Mouse (Mus musculus) Patski (cell line): ENCODE measurements around the gene Sf3b2. TPM values are rescaled to one million over a fixed set of nuclear protein-coding genes. Genes with fewer than 3 reads are reported as not detected.

Experiments
- ATAC-seq: fragments of 100-300 bp; one replicate; pipeline ENCODE4 v1.8.0; 2021
- CTCF ChIA-PET: fragments of 350-600 bp; sonication (Branson Sonifier 250); formaldehyde crosslinking; loops from one replicate; lab custom pipeline; 2022; ENCODE audit warnings: inconsistent platforms; lab: Charles Lee
- POLR2A ChIA-PET: fragments of 350-600 bp; sonication (Branson Sonifier 250); formaldehyde crosslinking; loops from one replicate; lab custom pipeline; 2022; ENCODE audit warnings: antibody characterized with exemption, inconsistent platforms; lab: Charles Lee
- DNase-seq: peaks from one replicate; pipeline ENCODE4 v3.0.0-alpha.2; 2011; ENCODE audit warnings: low read depth, low spot score
- H3K27me3 ChIP-seq: fragments of 371-371 bp; one replicate; pipeline ENCODE4 v1.5.1; 2021
- CTCF ChIP-seq: fragments of 100-300 bp; IDR thresholded peaks from one replicate; pipeline ENCODE4 v1.5.1; 2021
- in situ Hi-C: fragments of 300-500 bp; cut with MboI; formaldehyde crosslinking; loops from 3 replicates; pipeline ENCODE4 v1.11.1; 2018; ENCODE audit warnings: low pct_unique_long_range_greater_than_20kb, mixed read lengths
- polyA plus RNA-seq: library from polyadenylated mRNA; unstranded; gene quantifications from one replicate; pipeline ENCODE4 v1.2.3, GENCODE M21; 2021

Gene Sf3b2
- polyA plus RNA-seq, 1 experiment from 2014 or later, result 255 TPM

DNA sequence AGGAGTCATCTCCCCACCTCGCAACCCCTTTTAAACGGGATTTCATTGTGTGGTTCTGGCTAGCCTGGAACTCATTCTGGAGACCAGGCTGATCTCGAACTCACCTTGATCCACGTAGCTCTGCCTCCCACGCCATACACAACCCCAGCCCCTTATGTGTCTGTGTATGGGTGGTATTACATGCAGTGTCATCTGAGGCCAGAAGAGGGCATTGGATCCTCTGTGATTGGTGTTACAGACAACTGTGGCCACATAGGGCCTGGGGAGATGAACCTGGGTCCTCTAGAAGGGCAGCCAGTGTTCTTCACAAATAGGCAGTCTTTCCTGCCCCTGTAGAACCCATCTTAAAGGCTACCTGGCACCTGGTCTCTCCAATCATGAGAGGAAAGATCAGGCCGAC lies 11.0 kb upstream of the Sf3b2 start:
- in situ Hi-C loops, result no loop called here
- TF ChIP-seq CTCF, result peak; percentile 70
- POLR2A ChIA-PET, result no interaction called here
- CTCF ChIA-PET, result interaction anchor here (1.9 kb wide), 1 partner anchor 10 kb away, joined by 5 read pairs; the partner anchor contains the start of gene Sf3b2
- no peak for DNase-seq
- ATAC-seq, result no peak
- H3K27me3 ChIP-seq, result no peaks in the 10 kb centered on the region

GRCm38 (mm10) chr19:5302455-5302854 lies 7.2 kb upstream of the Sf3b2 start:
- H3K27me3 ChIP-seq, result no peaks in the 10 kb centered on the region
- DNase-seq (no peak), ATAC-seq (no peak)
- CTCF ChIA-PET, result interaction anchor here (1.0 to 1.9 kb wide), 3 partner anchors 12 to 107 kb away, joined by 3 to 6 read pairs (median 4); partner anchors contain the start of gene Cst6
- POLR2A ChIA-PET, result no interaction called here
- in situ Hi-C loops, result loop anchor here (5.0 kb wide), 1 partner anchor 125 kb away; the partner anchor contains the start of gene AI837181
- TF ChIP-seq CTCF, result peak; percentile 83

GRCm38 (mm10) chr19:5300588-5300987 lies 5.3 kb upstream of the Sf3b2 start:
- POLR2A ChIA-PET, result interaction anchor here (0.9 kb wide), 1 partner anchor 28 kb away, joined by 4 read pairs; the partner anchor contains the start of gene Pacs1
- in situ Hi-C loops, result loop anchor here (5.0 kb wide), 1 partner anchor 127 kb away; the partner anchor contains the start of gene AI837181
- no peak for ATAC-seq
- DNase-seq, result no peak
- CTCF ChIA-PET, result no interaction called here
- no peak for TF ChIP-seq CTCF
- no peaks in the 10 kb centered on the region for H3K27me3 ChIP-seq

DNA sequence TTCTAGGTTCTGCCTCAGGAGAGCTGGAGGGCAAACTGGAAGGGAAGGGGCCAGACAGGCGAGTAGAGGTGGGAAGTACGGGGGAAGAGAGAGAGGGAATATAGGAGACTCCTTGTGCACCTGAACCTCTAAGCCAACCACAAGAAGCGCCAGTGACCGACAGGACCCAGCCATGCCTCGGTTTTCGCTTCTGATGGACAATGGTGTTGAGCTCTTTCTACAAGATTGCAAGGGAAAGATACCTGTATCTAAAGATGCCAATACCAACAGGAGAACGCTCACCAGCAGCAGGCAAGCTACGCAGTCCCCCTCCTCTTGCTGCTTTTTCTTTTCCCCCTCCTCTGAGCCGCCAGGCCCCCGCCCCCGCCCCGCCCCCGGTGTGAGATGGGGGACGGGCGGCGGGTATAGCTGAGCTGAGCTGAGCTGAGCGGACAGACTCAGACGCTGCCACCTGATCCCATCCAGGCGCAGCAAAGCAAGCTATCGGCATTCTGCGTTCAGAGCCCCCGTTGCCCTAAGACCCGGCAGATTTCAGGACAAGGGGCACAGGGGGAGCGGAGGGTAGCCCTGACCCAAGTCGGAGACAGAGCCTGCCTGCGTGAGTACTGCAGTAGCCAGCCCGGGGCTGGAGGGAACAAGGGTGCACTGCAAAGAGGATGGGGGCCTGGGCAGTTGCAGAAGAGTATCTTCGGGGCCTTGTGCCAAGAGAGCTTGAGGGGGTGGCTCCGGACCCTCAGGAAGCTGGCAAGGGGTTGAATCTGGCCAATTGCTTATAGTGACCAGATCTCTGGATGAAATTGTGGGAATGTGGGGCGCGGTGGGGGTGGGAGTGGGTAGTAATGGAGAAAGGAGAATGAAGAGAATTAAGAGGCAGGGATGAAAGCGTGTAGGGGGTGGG lies 2.9 kb upstream of the Sf3b2 start, which contains the start of gene Gal3st3:
TSS of gene Gal3st3 (plus strand) at position 429 of the 898 bp plus-strand sequence.
- CTCF ChIA-PET, result interaction anchor here (1.5 kb wide), 1 partner anchor 50 kb away, joined by 3 read pairs; no protein-coding TSS in a partner anchor
- DNase-seq (no peak), ATAC-seq (no peak)
- H3K27me3 ChIP-seq, result no peaks in the 10 kb centered on the region
- POLR2A ChIA-PET, result no interaction called here
- in situ Hi-C loops, result no loop called here
- no peak for TF ChIP-seq CTCF

GRCm38 (mm10) chr19:5296630-5297029 lies 1.4 kb upstream of the Sf3b2 start:
- TF ChIP-seq CTCF, result no peak
- H3K27me3 ChIP-seq, result no peaks in the 10 kb centered on the region
- CTCF ChIA-PET, result interaction anchor here (1.6 to 1.8 kb wide), 3 partner anchors 10 to 40 kb away, joined by 3 to 8 read pairs (median 5); no protein-coding TSS in a partner anchor
- no peak for ATAC-seq
- no peak for DNase-seq
- POLR2A ChIA-PET, result no interaction called here
- in situ Hi-C loops, result no loop called here

GRCm38 (mm10) chr19:5295736-5296075 lies 451 bp upstream of the Sf3b2 start:
- TF ChIP-seq CTCF, result no peak
- ChIA-PET POLR2A (interaction anchor here (0.8 to 0.9 kb wide), 2 partner anchors 9 to 108 kb away, joined by 3 read pairs; no protein-coding TSS in a partner anchor), CTCF (interaction anchor here (1.1 to 1.8 kb wide), 6 partner anchors 11 to 92 kb away, joined by 3 to 8 read pairs (median 4); no protein-coding TSS in a partner anchor)
- DNase-seq (no peak), ATAC-seq (peak; percentile 24)
- in situ Hi-C loops, result no loop called here
- no peaks in the 10 kb centered on the region for H3K27me3 ChIP-seq

GRCm38 (mm10) chr19:5278381-5278780 lies 16.9 kb downstream of the Sf3b2 start:
- no peaks in the 10 kb centered on the region for H3K27me3 ChIP-seq
- ATAC-seq (no peak), DNase-seq (no peak)
- CTCF ChIA-PET, result no interaction called here
- no peak for TF ChIP-seq CTCF
- POLR2A ChIA-PET, result no interaction called here
- in situ Hi-C loops, result loop anchor here (5.0 kb wide), 1 partner anchor 81 kb away; no protein-coding TSS in a partner anchor

DNA sequence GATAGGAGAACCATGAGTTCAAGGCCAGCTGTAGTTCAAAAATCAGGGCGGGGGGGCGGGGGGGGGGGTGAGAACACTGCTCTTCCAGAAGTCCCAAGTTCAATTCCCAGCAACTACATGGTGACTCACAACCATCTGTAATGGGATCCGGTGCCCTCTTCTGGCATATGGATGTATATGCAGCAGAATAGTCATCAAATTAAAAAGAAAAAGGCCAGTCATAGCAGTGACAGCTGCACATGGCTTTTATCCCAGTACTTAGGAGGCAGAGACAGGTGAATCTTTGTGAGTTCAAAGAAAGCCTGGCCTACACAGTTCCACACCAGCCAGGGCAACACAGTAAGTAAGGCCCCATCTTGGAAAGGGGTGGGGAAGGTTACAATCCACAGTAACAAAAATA lies 18.1 kb downstream of the Sf3b2 start:
- POLR2A ChIA-PET, result no interaction called here
- in situ Hi-C loops, result loop anchor here (5.0 kb wide), 1 partner anchor 80 kb away; no protein-coding TSS in a partner anchor

DNA sequence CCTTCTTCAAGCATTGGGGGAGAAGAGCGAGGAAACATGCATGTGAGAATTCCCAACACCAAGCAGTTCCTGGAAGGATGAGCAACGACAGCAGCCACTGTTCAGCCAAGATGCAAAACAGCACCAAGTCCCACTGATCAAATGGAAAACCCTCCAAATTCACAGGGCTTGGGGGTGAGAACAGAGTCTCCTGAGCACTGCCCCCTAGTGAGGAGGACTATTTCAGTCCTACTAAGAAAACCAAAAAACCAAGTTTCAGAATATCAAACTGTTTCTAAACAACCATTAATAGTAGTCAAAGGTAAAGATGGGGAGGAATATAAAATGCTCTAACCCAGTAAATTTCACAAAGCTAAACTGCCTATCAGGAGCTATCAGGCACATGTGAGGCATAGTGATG lies 18.7 kb downstream of the Sf3b2 start:
- in situ Hi-C loops, result loop anchor here (5.0 kb wide), 1 partner anchor 79 kb away; no protein-coding TSS in a partner anchor
- no peak for TF ChIP-seq CTCF
- H3K27me3 ChIP-seq, result no peaks in the 10 kb centered on the region
- CTCF ChIA-PET, result interaction anchor here (1.1 to 1.4 kb wide), 4 partner anchors 10 to 125 kb away, joined by 3 to 4 read pairs (median 3); partner anchors contain the start of gene Sf3b2
- ATAC-seq (no peak), DNase-seq (no peak)
- POLR2A ChIA-PET, result no interaction called here

More for the DNA sequence above, 18.1 kb downstream of the Sf3b2 start:
- ATAC-seq (no peak), DNase-seq (no peak)
- no peak for TF ChIP-seq CTCF
- CTCF ChIA-PET, result interaction anchor here (1.2 to 1.4 kb wide), 3 partner anchors 9 to 43 kb away, joined by 3 to 4 read pairs (median 3); partner anchors contain the start of gene Sf3b2
- H3K27me3 ChIP-seq, result no peaks in the 10 kb centered on the region

DNA sequence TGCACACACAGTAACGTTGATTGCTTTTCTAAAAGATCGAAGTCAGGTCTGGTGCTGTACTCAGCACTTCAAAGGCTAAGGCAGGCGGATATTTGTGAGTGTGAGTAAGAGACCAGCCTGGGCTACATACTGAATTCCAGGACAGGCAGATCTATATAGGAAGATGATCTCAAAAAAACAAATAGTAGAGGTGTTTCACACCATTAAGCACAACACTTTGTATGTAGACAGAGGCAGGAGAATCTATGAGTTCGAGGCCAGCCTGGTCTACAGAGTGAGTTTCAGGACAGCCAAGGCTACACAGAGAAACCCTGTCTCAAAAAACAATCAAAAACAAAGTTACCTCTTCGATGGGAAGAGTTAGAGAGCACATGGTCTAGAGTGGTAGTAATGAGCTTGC lies 19.5 kb downstream of the Sf3b2 start:
- no peak for DNase-seq

More for the DNA sequence above, 19.5 kb downstream of the Sf3b2 start:
- no peak for ATAC-seq
- no peak for TF ChIP-seq CTCF
- in situ Hi-C loops, result loop anchor here (5.0 kb wide), 1 partner anchor 78 kb away; no protein-coding TSS in a partner anchor
- no peaks in the 10 kb centered on the region for H3K27me3 ChIP-seq
- ChIA-PET POLR2A (no interaction called here), CTCF (interaction anchor here (1.1 to 1.4 kb wide), 4 partner anchors 11 to 124 kb away, joined by 3 to 4 read pairs (median 3); partner anchors contain the start of gene Sf3b2)
